Mouse (Mus musculus) heart, postnatal 0 days (tissue): Measurements from ENCODE around the gene Stoml3.

ENCODE experiments used
- CTCF ChIP-seq: IDR thresholded peaks from 2 replicates; pipeline ENCODE4 v1.5.1; 2016; ENCODE audit warnings: antibody characterized with exemption, control low read depth, low read depth
- EP300 ChIP-seq: IDR thresholded peaks from 2 replicates; pipeline ENCODE4 v1.6.1; 2016; ENCODE audit warnings: antibody characterized with exemption, low read depth

- TF ChIP-seq CTCF (peak; percentile 80), EP300 (no peak)
Measured at GRCm38 (mm10) chr3:53525737-53526136, 37.3 kb downstream of the Stoml3 start.
